Mouse (Mus musculus): ENCODE data around the gene Pdlim1. TPM values are rescaled to one million over a fixed set of nuclear protein-coding genes. Genes with fewer than 3 reads are reported as not detected.
"Not testable (repeated sequence)": the region's sequence is repeated elsewhere in the genome, so short reads cannot be mapped to it uniquely, and the experiment has no call there.

Pdlim1 gene
- polyA plus RNA-seq, 1 experiment from 2014 or later, result 318 TPM

- Histone ChIP-seq H3K36me3 (ENCODE audit: control insufficient read depth, insufficient read depth, low read length) (peaks cover 14% of the 10 kb centered on the region), H3K27ac (ENCODE audit: low read depth, low read length) (no peak overlapping the region), H3K9ac (ENCODE audit: low read depth, low read length) (no peak overlapping the region), H3K4me3 (ENCODE audit: low read depth, low read length) (no peak overlapping the region), H3K4me1 (ENCODE audit: control insufficient read depth, insufficient read depth, low read length) (no peaks in the 10 kb centered on the region), H3K9me3 (replicated peaks; ENCODE audit: control insufficient read depth, low read length) (no peaks in the 10 kb centered on the region), H3K27me3 (ENCODE audit: control insufficient read depth, insufficient read depth, low read length) (no peaks in the 10 kb centered on the region), H3K4me2 (no peak overlapping the region)
- ATAC-seq (replicated peaks; ENCODE audit: insufficient number of reproducible peaks, low FRiP score, low TSS enrichment), result no peak
- 85% methylated on average over 13 of the region's 13 CpGs for WGBS (ENCODE audit: insufficient replicate concordance)
These were observed 40.4 kb downstream of the Pdlim1 start for GRCm38 (mm10) chr19:40231074-40231738.

GRCm38 (mm10) chr19:40226516-40227151 is 45.0 kb downstream of the Pdlim1 start:
- no peak overlapping the region for H3K4me2 ChIP-seq
- 84% methylated on average over 12 of the region's 12 CpGs for WGBS (ENCODE audit: insufficient replicate concordance)
- H3K36me3 ChIP-seq (ENCODE audit: control insufficient read depth, insufficient read depth, low read length), result peaks cover 14% of the 10 kb centered on the region
- H3K4me3 ChIP-seq (ENCODE audit: low read depth, low read length), result no peak overlapping the region
- no peaks in the 10 kb centered on the region for H3K27me3 ChIP-seq (ENCODE audit: control insufficient read depth, insufficient read depth, low read length)
- ATAC-seq (replicated peaks; ENCODE audit: insufficient number of reproducible peaks, low FRiP score, low TSS enrichment), result no peak
- no peaks in the 10 kb centered on the region for H3K9me3 ChIP-seq (replicated peaks; ENCODE audit: control insufficient read depth, low read length)
- no peaks in the 10 kb centered on the region for H3K4me1 ChIP-seq (ENCODE audit: control insufficient read depth, insufficient read depth, low read length)
- no peak overlapping the region for H3K27ac ChIP-seq (ENCODE audit: low read depth, low read length)
- H3K9ac ChIP-seq (ENCODE audit: low read depth, low read length), result no peak overlapping the region

GRCm38 (mm10) chr19:40225761-40226110 is 45.9 kb downstream of the Pdlim1 start:
- Histone ChIP-seq H3K4me1 (ENCODE audit: control insufficient read depth, insufficient read depth, low read length) (no peaks in the 10 kb centered on the region), H3K36me3 (ENCODE audit: control insufficient read depth, insufficient read depth, low read length) (peaks cover 14% of the 10 kb centered on the region), H3K27me3 (ENCODE audit: control insufficient read depth, insufficient read depth, low read length) (no peaks in the 10 kb centered on the region), H3K9ac (ENCODE audit: low read depth, low read length) (no peak overlapping the region), H3K9me3 (replicated peaks; ENCODE audit: control insufficient read depth, low read length) (no peaks in the 10 kb centered on the region), H3K27ac (ENCODE audit: low read depth, low read length) (no peak overlapping the region), H3K4me2 (no peak overlapping the region), H3K4me3 (ENCODE audit: low read depth, low read length) (no peak overlapping the region)
- WGBS (ENCODE audit: insufficient replicate concordance), result 71% methylated on average over 5 of the region's 5 CpGs
- ATAC-seq (replicated peaks; ENCODE audit: insufficient number of reproducible peaks, low FRiP score, low TSS enrichment), result no peak

- H3K4me1 ChIP-seq (ENCODE audit: control insufficient read depth, insufficient read depth, low read length), result no peaks in the 10 kb centered on the region
- H3K27ac ChIP-seq (ENCODE audit: low read depth, low read length), result no peak overlapping the region
- H3K27me3 ChIP-seq (ENCODE audit: control insufficient read depth, insufficient read depth, low read length), result no peaks in the 10 kb centered on the region
- WGBS (ENCODE audit: insufficient replicate concordance), result 68% methylated on average over 5 of the region's 5 CpGs
- H3K36me3 ChIP-seq (ENCODE audit: control insufficient read depth, insufficient read depth, low read length), result peaks cover 13% of the 10 kb centered on the region
- H3K4me2 ChIP-seq, result no peak overlapping the region
- H3K4me3 ChIP-seq (ENCODE audit: low read depth, low read length), result no peak overlapping the region
- H3K9me3 ChIP-seq (replicated peaks; ENCODE audit: control insufficient read depth, low read length), result no peaks in the 10 kb centered on the region
- H3K9ac ChIP-seq (ENCODE audit: low read depth, low read length), result no peak overlapping the region
- ATAC-seq (replicated peaks; ENCODE audit: insufficient number of reproducible peaks, low FRiP score, low TSS enrichment), result no peak; the same call in 1 of the 2 replicates
These were observed 46.4 kb downstream of the Pdlim1 start for GRCm38 (mm10) chr19:40225102-40225760.

GRCm38 (mm10) chr19:40222307-40222706 is 49.3 kb downstream of the Pdlim1 start:
- not testable (repeated sequence) for H3K27me3 ChIP-seq (ENCODE audit: control insufficient read depth, insufficient read depth, low read length); H3K27ac ChIP-seq (ENCODE audit: low read depth, low read length); H3K4me1 ChIP-seq (ENCODE audit: control insufficient read depth, insufficient read depth, low read length); H3K36me3 ChIP-seq (ENCODE audit: control insufficient read depth, insufficient read depth, low read length); H3K9me3 ChIP-seq (replicated peaks; ENCODE audit: control insufficient read depth, low read length); H3K4me2 ChIP-seq; H3K9ac ChIP-seq (ENCODE audit: low read depth, low read length); H3K4me3 ChIP-seq (ENCODE audit: low read depth, low read length); ATAC-seq (replicated peaks; ENCODE audit: insufficient number of reproducible peaks, low FRiP score, low TSS enrichment)
- 95% methylated on average over 9 of the region's 9 CpGs for WGBS (ENCODE audit: insufficient replicate concordance)

- Histone ChIP-seq H3K9me3 (replicated peaks; ENCODE audit: control insufficient read depth, low read length) (no peaks in the 10 kb centered on the region), H3K36me3 (ENCODE audit: control insufficient read depth, insufficient read depth, low read length) (no peaks in the 10 kb centered on the region), H3K9ac (ENCODE audit: low read depth, low read length) (no peak overlapping the region), H3K4me2 (no peak overlapping the region), H3K4me3 (ENCODE audit: low read depth, low read length) (no peak overlapping the region), H3K4me1 (ENCODE audit: control insufficient read depth, insufficient read depth, low read length) (no peaks in the 10 kb centered on the region), H3K27me3 (ENCODE audit: control insufficient read depth, insufficient read depth, low read length) (no peaks in the 10 kb centered on the region), H3K27ac (ENCODE audit: low read depth, low read length) (no peak overlapping the region)
- WGBS (ENCODE audit: insufficient replicate concordance), result 67% methylated on average over 5 of the region's 5 CpGs
- ATAC-seq (replicated peaks; ENCODE audit: insufficient number of reproducible peaks, low FRiP score, low TSS enrichment), result no peak
These were observed 50.8 kb downstream of the Pdlim1 start for GRCm38 (mm10) chr19:40220878-40221277.

- H3K9ac ChIP-seq (ENCODE audit: low read depth, low read length); H3K4me2 ChIP-seq; H3K36me3 ChIP-seq (ENCODE audit: control insufficient read depth, insufficient read depth, low read length); H3K27me3 ChIP-seq (ENCODE audit: control insufficient read depth, insufficient read depth, low read length); H3K27ac ChIP-seq (ENCODE audit: low read depth, low read length); H3K4me3 ChIP-seq (ENCODE audit: low read depth, low read length); H3K4me1 ChIP-seq (ENCODE audit: control insufficient read depth, insufficient read depth, low read length); H3K9me3 ChIP-seq (replicated peaks; ENCODE audit: control insufficient read depth, low read length); ATAC-seq (replicated peaks; ENCODE audit: insufficient number of reproducible peaks, low FRiP score, low TSS enrichment): not testable (repeated sequence)
- 74% methylated on average over 4 of the region's 4 CpGs for WGBS (ENCODE audit: insufficient replicate concordance)
These were observed 68.7 kb downstream of the Pdlim1 start for GRCm38 (mm10) chr19:40202947-40203346.

- H3K4me2 ChIP-seq, result no peak overlapping the region
- no peak overlapping the region for H3K4me3 ChIP-seq (ENCODE audit: low read depth, low read length)
- no peaks in the 10 kb centered on the region for H3K27me3 ChIP-seq (ENCODE audit: control insufficient read depth, insufficient read depth, low read length)
- no peak overlapping the region for H3K9ac ChIP-seq (ENCODE audit: low read depth, low read length)
- no peaks in the 10 kb centered on the region for H3K36me3 ChIP-seq (ENCODE audit: control insufficient read depth, insufficient read depth, low read length)
- H3K9me3 ChIP-seq (replicated peaks; ENCODE audit: control insufficient read depth, low read length), result no peaks in the 10 kb centered on the region
- no peak overlapping the region for H3K27ac ChIP-seq (ENCODE audit: low read depth, low read length)
- WGBS (ENCODE audit: insufficient replicate concordance), result 86% methylated on average over 10 of the region's 10 CpGs
- H3K4me1 ChIP-seq (ENCODE audit: control insufficient read depth, insufficient read depth, low read length), result no peaks in the 10 kb centered on the region
- ATAC-seq (replicated peaks; ENCODE audit: insufficient number of reproducible peaks, low FRiP score, low TSS enrichment), result no peak
These were observed 81.0 kb downstream of the Pdlim1 start for GRCm38 (mm10) chr19:40190596-40190995.

Measured in heart, embryonic 11.5 days (tissue).